Mouse (Mus musculus): Measurements from ENCODE around the gene Armh3. TPM values are rescaled to one million over a fixed set of nuclear protein-coding genes. Genes with fewer than 3 reads are reported as not detected.
"Not testable (repeated sequence)": the region's sequence is repeated elsewhere in the genome, so short reads cannot be mapped to it uniquely, and the experiment has no call there.

The Armh3 gene
- polyA plus RNA-seq, 1 experiment: 2.1 TPM

DNA sequence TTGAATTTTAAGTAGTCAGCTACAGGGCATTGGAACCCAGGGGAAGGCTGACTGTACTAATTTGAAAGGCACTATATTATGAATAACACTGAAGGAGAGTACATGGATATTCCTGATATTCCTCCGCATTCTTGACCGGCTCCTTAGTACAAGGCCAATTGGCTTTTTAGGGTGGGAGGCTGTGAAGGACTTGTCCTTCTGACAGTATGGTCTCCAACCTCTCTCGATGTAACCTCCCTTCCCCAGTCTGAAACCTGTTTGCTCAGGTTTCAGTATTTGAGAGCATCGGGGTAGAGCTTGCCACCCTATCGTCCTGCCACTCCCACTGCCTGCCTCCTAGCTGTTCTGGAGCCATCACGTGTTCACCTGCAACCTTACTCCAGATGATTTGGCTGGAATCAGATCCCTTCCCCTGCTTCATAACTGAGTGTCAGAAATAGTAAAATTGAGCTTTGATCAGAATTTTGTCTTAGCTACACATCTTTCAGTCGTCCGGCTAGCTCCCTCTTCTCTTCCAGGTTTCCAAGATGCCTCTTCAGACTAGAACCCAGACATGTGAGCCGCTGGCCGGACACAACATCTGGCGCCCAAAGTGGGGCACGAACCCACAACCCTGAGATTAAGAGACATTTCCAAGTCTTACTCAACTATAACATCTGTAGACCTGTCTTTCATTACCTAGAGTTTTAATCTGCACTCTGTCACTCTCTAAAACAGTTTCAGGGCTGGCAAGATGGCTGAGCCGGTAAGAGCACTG is 4.1 kb downstream of the Armh3 start:
- TF ChIP-seq GATA1 (IDR thresholded peaks at IDR 0.05; ENCODE audit: borderline replicate concordance, low read length) (no peak), FLI1 (IDR thresholded peaks at IDR 0.05; ENCODE audit: low read length) (no peak)
- no peaks in the 10 kb centered on the region for H3K27me3 ChIP-seq (replicated peaks)
- peaks cover 8% of the 10 kb centered on the region; the same call in 1 of the 2 replicates for H3K9me3 ChIP-seq
- H3K36me3 ChIP-seq (replicated peaks; ENCODE audit: low read length): peaks cover 5% of the 10 kb centered on the region
- H3K4me3 ChIP-seq (replicated peaks): no peak overlapping the region
- H3K4me1 ChIP-seq: peaks cover 17% of the 10 kb centered on the region

GRCm38 (mm10) chr19:45993441-45993840 is 4.8 kb downstream of the Armh3 start:
- H3K4me1 ChIP-seq: peaks cover 11% of the 10 kb centered on the region
- not testable (repeated sequence) for H3K9me3 ChIP-seq; H3K27me3 ChIP-seq (replicated peaks); H3K36me3 ChIP-seq (replicated peaks; ENCODE audit: low read length); H3K4me3 ChIP-seq (replicated peaks)

DNA sequence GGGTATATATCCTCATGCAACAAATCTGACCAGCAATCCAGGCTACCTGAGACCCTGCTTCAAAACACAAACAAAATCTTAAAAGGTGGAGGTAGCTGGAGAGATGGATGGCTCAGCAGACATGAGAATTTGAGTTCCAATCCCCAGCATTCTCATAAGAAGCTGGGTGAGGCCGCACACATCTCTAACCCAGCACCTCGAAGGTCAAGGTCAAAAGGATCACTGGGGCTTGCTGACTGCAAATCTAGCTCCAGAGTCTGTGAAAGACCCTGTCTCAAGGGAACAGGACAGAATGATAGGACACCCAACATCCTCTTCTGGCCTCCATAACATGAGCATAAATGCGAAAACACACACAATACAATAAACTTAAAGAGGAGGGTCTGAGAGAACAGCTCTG is 7.1 kb downstream of the Armh3 start:
- Histone ChIP-seq H3K36me3 (replicated peaks; ENCODE audit: low read length) (peaks cover 9% of the 10 kb centered on the region), H3K27me3 (replicated peaks) (no peaks in the 10 kb centered on the region), H3K4me1 (no peaks in the 10 kb centered on the region), H3K4me3 (replicated peaks) (no peak overlapping the region), H3K9me3 (peaks cover 8% of the 10 kb centered on the region; the same call in 1 of the 2 replicates)
- no peak for TF ChIP-seq FLI1 (IDR thresholded peaks at IDR 0.05; ENCODE audit: low read length)
- TF ChIP-seq GATA1 (IDR thresholded peaks at IDR 0.05; ENCODE audit: borderline replicate concordance, low read length): no peak

GRCm38 (mm10) chr19:45988238-45988637 is 10.1 kb downstream of the Armh3 start:
- Histone ChIP-seq H3K4me3 (replicated peaks) (no peak overlapping the region), H3K36me3 (replicated peaks; ENCODE audit: low read length) (peaks cover 4% of the 10 kb centered on the region), H3K27me3 (replicated peaks) (no peaks in the 10 kb centered on the region), H3K4me1 (peaks cover 3% of the 10 kb centered on the region; the same call in 1 of the 2 replicates), H3K9me3 (no peaks in the 10 kb centered on the region)
- no peak for TF ChIP-seq FLI1 (IDR thresholded peaks at IDR 0.05; ENCODE audit: low read length)
- no peak for TF ChIP-seq GATA1 (IDR thresholded peaks at IDR 0.05; ENCODE audit: borderline replicate concordance, low read length)

- Histone ChIP-seq H3K36me3 (replicated peaks; ENCODE audit: low read length) (peaks cover 4% of the 10 kb centered on the region), H3K27me3 (replicated peaks) (no peaks in the 10 kb centered on the region), H3K4me3 (replicated peaks) (no peak overlapping the region), H3K9me3 (no peaks in the 10 kb centered on the region), H3K4me1 (peaks cover 3% of the 10 kb centered on the region; the same call in 1 of the 2 replicates)
- TF ChIP-seq FLI1 (IDR thresholded peaks at IDR 0.05; ENCODE audit: low read length) (no peak), GATA1 (IDR thresholded peaks at IDR 0.05; ENCODE audit: borderline replicate concordance, low read length) (no peak)
Observed at GRCm38 (mm10) chr19:45984379-45984778, 13.9 kb downstream of the Armh3 start.

- Histone ChIP-seq H3K36me3 (replicated peaks; ENCODE audit: low read length) (peaks cover 47% of the 10 kb centered on the region), H3K27me3 (replicated peaks) (no peaks in the 10 kb centered on the region), H3K9me3 (no peaks in the 10 kb centered on the region), H3K4me3 (replicated peaks) (no peak overlapping the region), H3K4me1 (no peaks in the 10 kb centered on the region)
- TF ChIP-seq FLI1 (IDR thresholded peaks at IDR 0.05; ENCODE audit: low read length) (no peak), GATA1 (IDR thresholded peaks at IDR 0.05; ENCODE audit: borderline replicate concordance, low read length) (no peak)
Observed at GRCm38 (mm10) chr19:45960770-45961169, 37.5 kb downstream of the Armh3 start.

DNA sequence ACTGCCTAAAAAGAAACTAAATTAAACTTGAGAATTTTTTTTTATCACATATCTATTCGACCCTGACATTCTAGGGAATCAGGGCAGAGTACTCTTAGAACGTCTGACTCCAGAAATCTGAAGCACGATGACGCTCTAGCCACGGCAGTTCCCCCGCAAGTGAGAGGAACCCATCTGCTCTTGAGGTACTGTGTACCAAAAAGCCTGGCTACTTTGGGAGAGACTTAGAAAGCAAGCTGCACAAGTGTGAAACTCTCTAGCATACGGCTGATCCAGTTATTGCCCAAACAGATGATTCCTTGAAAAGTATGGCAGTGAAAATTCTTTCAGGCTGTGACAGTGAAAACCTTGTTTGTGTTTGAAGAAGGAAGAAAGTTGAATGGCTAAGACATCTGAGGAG is 41.6 kb downstream of the Armh3 start:
- Histone ChIP-seq H3K36me3 (replicated peaks; ENCODE audit: low read length) (peaks cover 42% of the 10 kb centered on the region), H3K4me1 (no peaks in the 10 kb centered on the region), H3K4me3 (replicated peaks) (no peak overlapping the region), H3K27me3 (replicated peaks) (no peaks in the 10 kb centered on the region), H3K9me3 (no peaks in the 10 kb centered on the region)
- no peak for TF ChIP-seq GATA1 (IDR thresholded peaks at IDR 0.05; ENCODE audit: borderline replicate concordance, low read length)
- TF ChIP-seq FLI1 (IDR thresholded peaks at IDR 0.05; ENCODE audit: low read length): no peak

DNA sequence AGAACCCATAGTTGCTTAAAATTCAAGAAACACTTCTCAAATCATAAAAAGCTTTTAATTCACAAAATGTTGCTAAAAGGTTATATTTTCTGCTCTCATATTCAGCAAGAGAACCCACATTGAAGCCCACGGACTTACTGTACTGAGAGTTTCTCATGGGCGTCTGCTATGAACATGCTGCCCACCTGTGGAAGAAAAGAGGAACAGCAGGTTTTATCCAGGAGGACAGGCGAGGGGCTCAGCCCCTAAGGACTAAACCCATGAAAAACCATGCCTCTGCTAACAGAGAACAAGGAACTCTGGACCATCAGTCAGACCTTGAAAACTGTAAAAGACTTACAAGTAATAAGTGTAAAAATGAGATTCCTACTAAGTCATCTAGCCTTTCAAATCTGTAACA is 45.0 kb downstream of the Armh3 start:
- Histone ChIP-seq H3K4me3 (replicated peaks) (no peak overlapping the region), H3K4me1 (no peaks in the 10 kb centered on the region), H3K9me3 (no peaks in the 10 kb centered on the region), H3K36me3 (replicated peaks; ENCODE audit: low read length) (peaks cover 39% of the 10 kb centered on the region), H3K27me3 (replicated peaks) (no peaks in the 10 kb centered on the region)
- no peak for TF ChIP-seq FLI1 (IDR thresholded peaks at IDR 0.05; ENCODE audit: low read length)
- no peak for TF ChIP-seq GATA1 (IDR thresholded peaks at IDR 0.05; ENCODE audit: borderline replicate concordance, low read length)

DNA sequence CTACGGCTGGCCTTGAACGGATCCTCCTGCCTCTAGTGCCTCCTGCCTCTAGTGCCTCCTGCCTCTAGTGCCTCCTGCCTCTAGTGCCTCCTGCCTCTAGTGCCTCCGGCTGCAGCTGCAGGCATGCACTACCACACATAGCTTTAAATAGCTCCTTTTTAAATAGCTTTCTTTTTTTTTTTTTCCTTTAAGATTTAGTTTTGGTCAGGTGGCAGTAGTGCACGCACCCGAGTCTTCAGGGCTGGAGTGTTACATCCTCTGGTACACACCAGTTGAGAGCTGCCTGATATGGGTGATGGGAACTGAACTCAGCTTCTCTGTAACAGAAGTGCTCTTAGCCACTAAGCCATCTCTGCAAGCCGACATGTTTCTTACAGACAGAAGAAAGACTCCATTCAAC is 49.1 kb downstream of the Armh3 start:
- Histone ChIP-seq H3K4me3 (replicated peaks) (no peak overlapping the region), H3K4me1 (peaks cover 5% of the 10 kb centered on the region), H3K27me3 (replicated peaks) (no peaks in the 10 kb centered on the region), H3K36me3 (replicated peaks; ENCODE audit: low read length) (peaks cover 52% of the 10 kb centered on the region), H3K9me3 (no peaks in the 10 kb centered on the region)
- TF ChIP-seq FLI1 (IDR thresholded peaks at IDR 0.05; ENCODE audit: low read length): no peak

GRCm38 (mm10) chr19:45947764-45948163 is 50.5 kb downstream of the Armh3 start:
- H3K9me3 ChIP-seq: no peaks in the 10 kb centered on the region
- no peaks in the 10 kb centered on the region for H3K27me3 ChIP-seq (replicated peaks)
- H3K36me3 ChIP-seq (replicated peaks; ENCODE audit: low read length): peaks cover 57% of the 10 kb centered on the region
- H3K4me3 ChIP-seq (replicated peaks): no peak overlapping the region
- TF ChIP-seq GATA1 (IDR thresholded peaks at IDR 0.05; ENCODE audit: borderline replicate concordance, low read length) (no peak), FLI1 (IDR thresholded peaks at IDR 0.05; ENCODE audit: low read length) (no peak)
- peaks cover 15% of the 10 kb centered on the region for H3K4me1 ChIP-seq

Data from megakaryocyte, embryonic 14.5 days (primary cell).